Comparison of ENCODE assay signal across 8 mouse cellular contexts in genomic region chr1:156041451-156042241, GRCm38 (mm10). TPM values are rescaled to one million over a fixed set of nuclear protein-coding genes. Genes with fewer than 3 reads are reported as not detected.
DNase-seq lines count a peak whose midpoint lies in the region; ATAC-seq and TF ChIP-seq lines count a peak whose summit lies in the region.

No protein-coding gene starts in this region.

- TF ChIP-seq CTCF in layer of hippocampus, adult 2 months (conservative IDR thresholded peaks at IDR 0.05): no peak

- H3K9ac ChIP-seq in intestine, embryonic 15.5 days: peak overlapping the region; percentile 47
- H3K9ac ChIP-seq in neural tube, embryonic 14.5 days (replicated peaks; ENCODE audit: low read depth, low read length): no peak overlapping the region

- 23% methylated on average over 7 of the region's 7 CpGs for WGBS in intestine, embryonic 15.5 days
- 56% methylated on average over 7 of the region's 7 CpGs for WGBS in neural tube, embryonic 14.5 days

- no peak for ATAC-seq in intestine, embryonic 15.5 days
- ATAC-seq in neural tube, embryonic 14.5 days (ENCODE audit: low read depth): no peak

- no peaks in the 10 kb centered on the region for H3K36me3 ChIP-seq in intestine, embryonic 15.5 days
- H3K36me3 ChIP-seq in neural tube, embryonic 14.5 days (ENCODE audit: control insufficient read depth, insufficient read depth, low read length): peaks cover 3% of the 10 kb centered on the region; the same call in 1 of the 2 replicates

- H3K27me3 ChIP-seq in intestine, embryonic 15.5 days (replicated peaks): no peaks in the 10 kb centered on the region
- H3K27me3 ChIP-seq in neural tube, embryonic 14.5 days (ENCODE audit: control insufficient read depth, insufficient read depth, low read length): no peaks in the 10 kb centered on the region

- no peaks in the 10 kb centered on the region for H3K9me3 ChIP-seq in intestine, embryonic 15.5 days
- H3K9me3 ChIP-seq in neural tube, embryonic 14.5 days (ENCODE audit: control insufficient read depth, low read length): no peaks in the 10 kb centered on the region

- DNase-seq in layer of hippocampus, adult 2 months (ENCODE audit: low spot score in 2 of 2): no peak
- DNase-seq in layer of hippocampus, adult 9-11 months: no peak
- DNase-seq in c-Kit-positive CD71-positive TER-119-positive erythroid progenitor cells, embryonic 14.5 days (ENCODE audit: low spot score): peak; percentile 47
- DNase-seq in spleen, postnatal 4 days (ENCODE audit: low spot score in 2 of 2): no peak
- DNase-seq in left cerebral cortex, postnatal 14 days (ENCODE audit: low spot score in 2 of 2): no peak
- DNase-seq in cerebellum, adult 11-12 months: no peak

- intact Hi-C loops in left cerebral cortex, postnatal 14 days (cut with DNase I): no loop called here

- peak overlapping the region; percentile 63 for H3K4me2 ChIP-seq in intestine, embryonic 15.5 days (replicated peaks)
- peak overlapping the region; percentile 63 for H3K4me2 ChIP-seq in neural tube, embryonic 14.5 days (ENCODE audit: low read depth, low read length)

- H3K4me1 ChIP-seq in intestine, embryonic 15.5 days (replicated peaks): peaks cover 20% of the 10 kb centered on the region
- peaks cover 15% of the 10 kb centered on the region for H3K4me1 ChIP-seq in neural tube, embryonic 14.5 days (ENCODE audit: control insufficient read depth, insufficient read depth, low read length)

- H3K4me3 ChIP-seq in layer of hippocampus, adult 2 months: peak overlapping the region; percentile 66
- peak overlapping the region; percentile 38 for H3K4me3 ChIP-seq in intestine, embryonic 15.5 days (replicated peaks)
- peak overlapping the region; percentile 59 for H3K4me3 ChIP-seq in neural tube, embryonic 14.5 days (ENCODE audit: low read depth, low read length)

- peak overlapping the region; percentile 88 for H3K27ac ChIP-seq in layer of hippocampus, adult 2 months
- peak overlapping the region; percentile 68 for H3K27ac ChIP-seq in intestine, embryonic 15.5 days
- H3K27ac ChIP-seq in neural tube, embryonic 14.5 days (ENCODE audit: low read depth, low read length): no peak overlapping the region

RNA-seq across cellular contexts. Expression of gene Tor1aip1, which starts 5.4 kb away (rescaled TPM):
- 10 to 100 TPM; 32.7 to 33.6 TPM for total RNA-seq in layer of hippocampus, adult 2 months (2021)
- polyA plus RNA-seq in intestine, embryonic 15.5 days (2015; fragmentation: Nextera tagmentation; extraction: Ambion mirVana): 36.3 and 39.4 TPM in 2 replicates
- polyA plus RNA-seq in neural tube, embryonic 14.5 days (2014; fragmentation: Nextera tagmentation; extraction: Ambion mirVana): 19.1 and 21.5 TPM in 2 replicates
- 10 to 100 TPM; 22.6 to 24.9 TPM for total RNA-seq in left cerebral cortex, postnatal 14 days (2021)

RNA-seq across cellular contexts. Expression of gene Tor1aip2, which starts 6.4 kb away (rescaled TPM):
- 10 to 100 TPM; 48.4 to 55.1 TPM for total RNA-seq in layer of hippocampus, adult 2 months (2021)
- polyA plus RNA-seq in intestine, embryonic 15.5 days (2015; fragmentation: Nextera tagmentation; extraction: Ambion mirVana): 135 and 139 TPM in 2 replicates
- polyA plus RNA-seq in neural tube, embryonic 14.5 days (2014; fragmentation: Nextera tagmentation; extraction: Ambion mirVana): 61.0 and 71.5 TPM in 2 replicates
- total RNA-seq in left cerebral cortex, postnatal 14 days (2021): 10 to 100 TPM; 53.6 to 55.9 TPM
